Mouse (Mus musculus) kidney, embryonic 15.5 days (tissue): ENCODE results near the gene Carns1. TPM values are rescaled to one million over a fixed set of nuclear protein-coding genes. Genes with fewer than 3 reads are reported as not detected.

Experiments
- ATAC-seq: fragments of 200-750 bp; cut with Nextera tagmentation; replicated peaks from 2 replicates; pipeline ENCODE4 v1.8.0; 2017; ENCODE audit warnings: moderate TSS enrichment; ENCODE audit not compliant: low FRiP score
- H3K27ac ChIP-seq: fragments of 300-500 bp; sonication (generic); 2 replicates; pipeline ENCODE4 v1.5.1; 2015; ENCODE audit warnings: mild to moderate bottlenecking, inconsistent platforms
- H3K27me3 ChIP-seq: fragments of 300-500 bp; sonication (generic); 2 replicates; pipeline ENCODE4 v1.6.1; 2015; ENCODE audit warnings: inconsistent platforms
- H3K36me3 ChIP-seq: fragments of 300-500 bp; sonication (generic); 2 replicates; pipeline ENCODE4 v1.6.1; 2015; ENCODE audit warnings: inconsistent platforms
- H3K4me1 ChIP-seq: fragments of 300-500 bp; sonication (generic); 2 replicates; pipeline ENCODE4 v1.6.1; 2015; ENCODE audit warnings: inconsistent platforms
- H3K4me2 ChIP-seq: fragments of 300-500 bp; sonication (generic); 2 replicates; pipeline ENCODE4 v1.6.1; 2015; ENCODE audit warnings: moderate library complexity, mild to moderate bottlenecking, inconsistent platforms
- H3K4me3 ChIP-seq: fragments of 300-500 bp; sonication (generic); replicated peaks from 2 replicates; pipeline ENCODE4 v1.5.1; 2015; ENCODE audit warnings: mild to moderate bottlenecking, inconsistent platforms
- H3K9ac ChIP-seq: fragments of 300-500 bp; sonication (generic); 2 replicates; pipeline ENCODE4 v1.6.1; 2015; ENCODE audit warnings: mild to moderate bottlenecking, inconsistent platforms
- H3K9me3 ChIP-seq: fragments of 300-500 bp; sonication (generic); replicated peaks from 2 replicates; pipeline ENCODE4 v1.6.1; 2016; ENCODE audit warnings: inconsistent platforms
- WGBS: fragments of 180-500 bp; shearing (Covaris S2); methylation state at CpG from one replicate; pipeline ENCODE4 v1.1.7; 2015; ENCODE audit warnings: mixed read lengths; 5-methylcytosine and 5-hydroxymethylcytosine counted together
- polyA plus RNA-seq: library from polyadenylated mRNA; unstranded; fragments of >200 nt; fragmentation: Nextera tagmentation; extraction: Ambion mirVana; gene quantifications from 2 replicates; pipeline ENCODE4 v1.2.1, GENCODE M21; 2015

The Carns1 gene
- polyA plus RNA-seq, 1 experiment from 2014 or later: 2.9 TPM

GRCm38 (mm10) chr19:4187303-4187702 lies 12.0 kb upstream of the Carns1 start:
- 64% methylated on average over 3 of the region's 3 CpGs for WGBS
- no peak for ATAC-seq
- H3K9ac ChIP-seq: no peak overlapping the region
- H3K4me2 ChIP-seq: no peak overlapping the region
- peaks cover 39% of the 10 kb centered on the region for H3K4me1 ChIP-seq
- no peaks in the 10 kb centered on the region for H3K9me3 ChIP-seq
- no peak overlapping the region for H3K27ac ChIP-seq
- H3K4me3 ChIP-seq: no peak overlapping the region
- H3K36me3 ChIP-seq: no peaks in the 10 kb centered on the region
- no peaks in the 10 kb centered on the region for H3K27me3 ChIP-seq

DNA sequence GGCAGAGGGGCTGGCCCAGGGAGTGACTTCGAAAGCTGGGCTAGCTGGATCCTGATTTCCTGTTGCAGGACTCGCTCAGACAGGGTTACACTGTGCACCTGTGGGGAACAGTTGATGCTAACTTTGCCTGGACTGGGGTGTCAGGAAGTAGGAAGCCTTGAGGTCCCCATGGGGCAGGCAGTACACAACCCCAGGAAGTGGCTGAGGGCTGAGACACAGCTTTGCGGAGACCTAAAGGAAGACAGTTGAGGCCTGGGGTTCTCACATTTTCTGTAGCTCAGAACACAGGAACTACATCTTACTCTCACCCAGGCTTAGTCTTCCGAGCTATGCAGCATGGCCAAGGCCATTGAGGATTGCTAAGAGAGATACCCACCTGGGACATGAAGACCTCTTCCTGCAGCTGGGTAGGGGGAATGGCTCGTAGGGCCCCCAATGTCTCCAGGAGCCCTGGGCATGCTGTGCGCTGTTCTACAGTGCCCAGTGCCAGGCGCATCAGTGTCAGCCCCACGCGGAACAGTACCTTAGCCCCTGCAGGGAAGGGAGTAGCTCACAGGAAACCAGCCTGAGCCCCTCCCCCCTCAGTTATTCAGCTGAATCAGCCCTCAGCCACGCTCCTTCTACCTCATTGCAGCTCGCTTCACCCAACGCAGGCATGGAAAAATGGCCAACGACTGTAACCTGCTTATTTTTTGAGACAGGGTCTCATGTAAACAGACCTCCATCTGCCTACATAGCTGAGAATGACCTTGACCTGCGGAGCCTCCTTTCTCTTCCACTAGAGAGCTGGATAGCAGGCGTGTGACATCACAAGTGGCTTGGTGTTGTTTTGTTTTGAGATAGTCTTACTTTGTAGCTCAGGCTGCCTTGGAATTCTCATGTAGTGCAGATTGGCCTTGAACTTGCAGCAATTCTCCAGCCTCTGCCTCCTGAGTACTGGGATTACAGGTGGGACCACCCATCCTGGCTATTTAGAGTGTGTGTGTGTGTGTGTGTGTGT lies 10.0 kb upstream of the Carns1 start:
- H3K4me2 ChIP-seq: peak overlapping the region; percentile 32
- no peak overlapping the region for H3K4me3 ChIP-seq
- H3K27ac ChIP-seq: peak overlapping the region; percentile 66
- H3K36me3 ChIP-seq: no peaks in the 10 kb centered on the region
- no peaks in the 10 kb centered on the region for H3K27me3 ChIP-seq
- ATAC-seq: no peak
- peaks cover 33% of the 10 kb centered on the region for H3K4me1 ChIP-seq
- WGBS: 47% methylated on average over 15 of the region's 15 CpGs
- H3K9me3 ChIP-seq: no peaks in the 10 kb centered on the region
- H3K9ac ChIP-seq: no peak overlapping the region

- 89% methylated on average over 2 of the region's 2 CpGs for WGBS
- Histone ChIP-seq H3K9ac (no peak overlapping the region), H3K4me1 (peaks cover 33% of the 10 kb centered on the region), H3K27me3 (no peaks in the 10 kb centered on the region), H3K27ac (0 out of 2 replicates have a peak overlapping the region, but pooled peaks have one; percentile 8), H3K4me3 (no peak overlapping the region), H3K4me2 (no peak overlapping the region), H3K9me3 (no peaks in the 10 kb centered on the region), H3K36me3 (no peaks in the 10 kb centered on the region)
- ATAC-seq: no peak
These were observed 8.4 kb upstream of the Carns1 start for GRCm38 (mm10) chr19:4183689-4184088.

- no peak overlapping the region for H3K4me3 ChIP-seq
- no peak overlapping the region for H3K27ac ChIP-seq
- whole genome bisulfite sequencing: 34% methylated on average over 3 of the region's 3 CpGs
- H3K9me3 ChIP-seq: no peaks in the 10 kb centered on the region
- H3K4me2 ChIP-seq: no peak overlapping the region
- peaks cover 2% of the 10 kb centered on the region; the same call in 1 of the 2 replicates for H3K27me3 ChIP-seq
- no peak overlapping the region for H3K9ac ChIP-seq
- ATAC-seq: no peak
- no peaks in the 10 kb centered on the region for H3K36me3 ChIP-seq
- H3K4me1 ChIP-seq: peaks cover 28% of the 10 kb centered on the region
These were observed 6.6 kb upstream of the Carns1 start for GRCm38 (mm10) chr19:4181892-4182291.

- 86% methylated on average over 7 of the region's 7 CpGs for WGBS
- H3K36me3 ChIP-seq: no peaks in the 10 kb centered on the region
- H3K4me3 ChIP-seq: no peak overlapping the region
- H3K4me1 ChIP-seq: peaks cover 29% of the 10 kb centered on the region
- no peak overlapping the region for H3K4me2 ChIP-seq
- no peak overlapping the region for H3K27ac ChIP-seq
- no peak overlapping the region for H3K9ac ChIP-seq
- peaks cover 9% of the 10 kb centered on the region for H3K27me3 ChIP-seq
- no peaks in the 10 kb centered on the region for H3K9me3 ChIP-seq
- ATAC-seq: no peak
These were observed 5.1 kb upstream of the Carns1 start for GRCm38 (mm10) chr19:4180411-4180810.

- H3K9me3 ChIP-seq: no peaks in the 10 kb centered on the region
- ATAC-seq: no peak
- WGBS: 53% methylated on average over 11 of the region's 11 CpGs
- no peak overlapping the region for H3K4me2 ChIP-seq
- H3K27me3 ChIP-seq: peaks cover 9% of the 10 kb centered on the region
- no peak overlapping the region for H3K27ac ChIP-seq
- H3K36me3 ChIP-seq: no peaks in the 10 kb centered on the region
- H3K9ac ChIP-seq: no peak overlapping the region
- H3K4me3 ChIP-seq: no peak overlapping the region
- peaks cover 42% of the 10 kb centered on the region for H3K4me1 ChIP-seq
These were observed 2.4 kb downstream of the Carns1 start for GRCm38 (mm10) chr19:4172925-4173324.

DNA sequence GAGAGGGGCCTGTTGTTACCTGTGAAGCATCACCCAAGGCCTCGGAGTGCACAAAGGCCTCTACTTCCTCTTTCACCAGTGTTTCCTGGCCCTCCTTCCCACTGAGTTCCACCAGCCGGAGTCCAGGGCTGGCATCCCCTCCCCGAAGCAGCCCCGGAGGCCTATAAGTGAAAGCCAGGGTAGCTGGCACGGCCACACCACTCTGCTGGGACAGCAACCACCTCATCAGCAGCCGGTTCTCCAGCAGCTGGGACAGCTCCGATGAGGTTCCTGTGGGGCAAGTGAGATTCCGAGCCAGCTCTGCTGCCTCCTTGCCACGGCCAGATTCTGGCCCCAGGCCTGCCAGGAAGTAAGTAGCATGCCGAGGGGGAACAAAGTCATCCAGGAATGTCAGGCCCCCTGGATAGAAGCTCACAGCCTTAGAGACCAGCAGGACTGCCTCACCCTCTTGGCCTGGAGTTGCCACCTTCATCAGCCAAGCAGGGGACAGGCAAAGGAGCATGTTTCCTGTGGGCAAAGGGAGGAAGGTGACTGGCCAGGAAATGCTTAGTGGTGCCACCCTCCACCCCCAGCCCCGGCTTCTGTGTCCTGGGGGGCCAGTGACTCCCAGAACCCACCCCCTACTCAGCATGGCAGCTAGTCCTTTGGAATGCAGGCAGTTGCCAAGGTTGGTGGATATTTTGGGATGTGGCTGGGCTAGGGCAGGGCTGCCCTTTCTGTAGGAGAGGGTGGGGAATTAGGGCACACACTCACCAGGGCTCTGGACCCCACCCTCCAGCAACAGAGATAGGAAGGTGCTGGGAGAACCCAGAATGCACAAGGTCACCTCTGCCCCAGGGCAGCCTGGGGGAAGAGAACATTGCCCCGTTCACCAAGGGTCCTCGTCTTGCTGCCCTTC lies 3.6 kb downstream of the Carns1 start:
- Histone ChIP-seq H3K9ac (no peak overlapping the region), H3K4me3 (no peak overlapping the region), H3K9me3 (no peaks in the 10 kb centered on the region), H3K36me3 (no peaks in the 10 kb centered on the region), H3K27ac (peak overlapping the region; percentile 37; the same call in 1 of the 2 replicates), H3K27me3 (peaks cover 5% of the 10 kb centered on the region), H3K4me1 (peaks cover 42% of the 10 kb centered on the region), H3K4me2 (no peak overlapping the region)
- ATAC-seq: no peak
- WGBS: 64% methylated on average over 13 of the region's 13 CpGs

GRCm38 (mm10) chr19:4170723-4171392 lies 4.4 kb downstream of the Carns1 start:
- Histone ChIP-seq H3K4me3 (no peak overlapping the region), H3K9ac (no peak overlapping the region), H3K36me3 (no peaks in the 10 kb centered on the region), H3K27me3 (peaks cover 2% of the 10 kb centered on the region; the same call in 1 of the 2 replicates), H3K9me3 (no peaks in the 10 kb centered on the region), H3K4me2 (no peak overlapping the region), H3K4me1 (peaks cover 40% of the 10 kb centered on the region), H3K27ac (no peak overlapping the region; the same call in 1 of the 2 replicates)
- no peak for ATAC-seq
- 81% methylated on average over 10 of the region's 10 CpGs for WGBS

DNA sequence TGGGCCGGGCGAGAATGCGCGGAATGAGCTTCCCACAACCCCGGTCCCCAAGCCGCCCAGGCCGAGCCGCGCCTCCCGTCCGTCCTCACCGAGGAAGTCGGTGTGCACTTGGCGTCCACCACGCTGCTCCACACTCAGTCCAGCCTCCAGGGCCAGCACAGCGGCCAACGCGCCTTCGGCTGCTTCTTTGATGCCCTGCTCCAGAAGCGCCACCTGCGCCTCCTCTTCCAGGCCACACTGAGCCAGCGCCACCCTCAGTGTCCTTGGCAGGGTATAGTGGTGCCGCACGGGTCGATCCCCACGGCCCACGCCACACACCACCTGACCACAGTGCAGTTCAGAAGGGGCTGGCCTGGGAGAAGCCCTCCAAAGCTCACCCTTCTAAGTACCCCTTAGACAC lies 5.5 kb downstream of the Carns1 start:
- Histone ChIP-seq H3K4me1 (peaks cover 30% of the 10 kb centered on the region), H3K9me3 (no peaks in the 10 kb centered on the region), H3K4me3 (peak overlapping the region; percentile 51), H3K4me2 (peak overlapping the region; percentile 93), H3K9ac (peak overlapping the region; percentile 76), H3K36me3 (no peaks in the 10 kb centered on the region), H3K27me3 (no peaks in the 10 kb centered on the region), H3K27ac (peak overlapping the region; percentile 92)
- ATAC-seq: peak; percentile 73
- WGBS: 9% methylated on average over 27 of the region's 27 CpGs

DNA sequence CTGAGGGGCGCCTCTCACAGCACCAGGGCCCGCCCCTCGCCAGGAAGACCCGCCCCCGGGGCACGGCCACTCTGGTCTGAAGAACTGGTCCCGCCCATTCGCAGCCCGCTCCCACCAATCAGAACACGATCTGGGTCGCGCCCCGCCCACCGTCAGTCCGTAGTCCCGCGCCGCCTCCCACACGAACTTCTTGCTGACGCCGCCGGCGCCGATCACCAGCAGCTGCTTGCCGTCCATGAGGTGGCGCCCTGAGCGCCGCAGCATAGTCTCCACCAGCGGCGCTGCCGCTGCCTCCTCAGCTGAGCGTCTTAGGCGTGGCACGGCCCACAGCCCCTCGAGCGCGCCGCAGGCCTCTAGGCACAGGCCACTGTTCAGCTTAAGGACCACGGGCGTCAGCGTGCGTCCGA lies 5.9 kb downstream of the Carns1 start:
- Histone ChIP-seq H3K4me2 (peak overlapping the region; percentile 93), H3K36me3 (no peaks in the 10 kb centered on the region), H3K9ac (peak overlapping the region; percentile 76), H3K4me1 (peaks cover 30% of the 10 kb centered on the region), H3K27me3 (no peaks in the 10 kb centered on the region), H3K4me3 (peak overlapping the region; percentile 51), H3K27ac (peak overlapping the region; percentile 92), H3K9me3 (no peaks in the 10 kb centered on the region)
- peak; percentile 95 for ATAC-seq
- under 1% methylated on average over 43 of the region's 43 CpGs for WGBS

DNA sequence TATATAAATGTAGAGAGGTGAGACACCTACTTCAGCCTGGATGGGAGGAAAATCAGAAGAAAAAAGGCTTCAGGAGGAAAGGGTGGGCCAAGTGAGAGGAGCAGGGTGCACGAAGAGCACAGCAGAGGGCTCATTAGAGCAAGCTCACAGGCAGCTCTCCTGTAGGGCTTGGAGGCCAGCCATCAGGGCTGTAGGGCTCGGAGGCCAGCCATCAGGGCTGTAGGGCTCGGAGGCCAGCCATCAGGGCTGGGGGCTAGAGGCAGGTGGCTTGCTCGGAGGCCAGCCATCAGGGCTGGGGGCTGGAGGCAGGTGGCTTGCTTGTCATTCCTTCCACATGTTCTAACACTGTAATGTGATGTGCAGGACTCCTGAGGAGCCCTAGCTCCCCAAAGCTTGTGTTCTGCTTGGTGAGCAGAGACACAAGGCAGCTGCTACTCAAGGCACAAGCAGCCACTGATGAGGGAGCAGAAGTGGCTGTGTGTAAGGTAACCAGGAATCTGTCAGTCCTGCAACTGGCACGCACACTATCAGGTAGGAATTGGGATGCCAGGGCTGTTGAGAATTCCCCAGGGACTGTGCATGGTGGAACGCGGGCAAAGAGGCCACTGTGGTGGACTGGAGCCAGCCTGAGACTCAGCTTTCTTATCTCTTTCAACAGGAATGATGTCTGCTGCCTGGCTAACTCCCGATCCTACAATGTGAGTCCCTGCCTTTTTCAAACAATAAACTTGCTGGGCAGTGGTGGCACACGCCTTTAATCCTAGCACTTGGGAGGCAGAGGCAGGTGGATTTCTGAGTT lies 8.4 kb downstream of the Carns1 start:
- Histone ChIP-seq H3K4me2 (no peak overlapping the region), H3K4me1 (peaks cover 41% of the 10 kb centered on the region), H3K9ac (no peak overlapping the region), H3K9me3 (no peaks in the 10 kb centered on the region), H3K27me3 (no peaks in the 10 kb centered on the region), H3K4me3 (no peak overlapping the region), H3K36me3 (no peaks in the 10 kb centered on the region), H3K27ac (no peak overlapping the region)
- no peak for ATAC-seq
- WGBS: 83% methylated on average over 9 of the region's 9 CpGs
